Mouse (Mus musculus) cerebellum, adult 11 months (tissue): ENCODE results near the gene Rnf145.

Source experiments
- DNase-seq: peaks from one replicate; pipeline ENCODE4 v3.0.0; 2022

The Rnf145 gene

GRCm38 (mm10) chr11:44510371-44510770 lies 8.4 kb upstream of the Rnf145 start:
- DNase-seq = no peak

- DNase-seq = no peak
Observed at GRCm38 (mm10) chr11:44512044-44513025, 6.4 kb upstream of the Rnf145 start.

GRCm38 (mm10) chr11:44513026-44513422 lies 5.7 kb upstream of the Rnf145 start:
- DNase-seq = no peak

- DNase-seq = no peak
Observed at GRCm38 (mm10) chr11:44514666-44515065, 4.1 kb upstream of the Rnf145 start.

GRCm38 (mm10) chr11:44516362-44516761 lies 2.4 kb upstream of the Rnf145 start:
- DNase-seq = no peak

- DNase-seq = no peak
Observed at GRCm38 (mm10) chr11:44517561-44518280, 1.0 kb upstream of the Rnf145 start.

GRCm38 (mm10) chr11:44519096-44519949 lies 559 bp downstream of the Rnf145 start:
- no peak for DNase-seq

- DNase-seq = peak; percentile 67
Observed at GRCm38 (mm10) chr11:44519950-44520761, 1.4 kb downstream of the Rnf145 start.

- no peak for DNase-seq
Observed at GRCm38 (mm10) chr11:44522594-44522993, 3.8 kb downstream of the Rnf145 start.

- no peak for DNase-seq
Observed at GRCm38 (mm10) chr11:44525765-44526164, 7.0 kb downstream of the Rnf145 start.

GRCm38 (mm10) chr11:44526654-44527263 lies 8.0 kb downstream of the Rnf145 start:
- DNase-seq = no peak

- DNase-seq = no peak
Observed at GRCm38 (mm10) chr11:44528560-44529199, 9.9 kb downstream of the Rnf145 start.

- no peak for DNase-seq
Observed at GRCm38 (mm10) chr11:44529200-44529599, 10.4 kb downstream of the Rnf145 start.

- no peak for DNase-seq
Observed at GRCm38 (mm10) chr11:44529716-44530115, 11.0 kb downstream of the Rnf145 start.

GRCm38 (mm10) chr11:44530382-44530781 lies 11.6 kb downstream of the Rnf145 start:
- peak; percentile 47 for DNase-seq

GRCm38 (mm10) chr11:44530867-44531266 lies 12.1 kb downstream of the Rnf145 start:
- no peak for DNase-seq

- DNase-seq = no peak
Observed at GRCm38 (mm10) chr11:44531617-44532016, 12.9 kb downstream of the Rnf145 start.

- peak; percentile 74 for DNase-seq
Observed at GRCm38 (mm10) chr11:44532846-44533781, 14.3 kb downstream of the Rnf145 start.

GRCm38 (mm10) chr11:44534999-44535750 lies 16.4 kb downstream of the Rnf145 start:
- DNase-seq = no peak
